Mouse (Mus musculus): ENCODE measurements around the gene Mcl1.
A peak's percentile ranks its signal among the peaks of the same experiment; 100 is the strongest.
"Not testable (repeated sequence)": the region's sequence is repeated elsewhere in the genome, so short reads cannot be mapped to it uniquely, and the experiment has no call there.

The Mcl1 gene

DNA sequence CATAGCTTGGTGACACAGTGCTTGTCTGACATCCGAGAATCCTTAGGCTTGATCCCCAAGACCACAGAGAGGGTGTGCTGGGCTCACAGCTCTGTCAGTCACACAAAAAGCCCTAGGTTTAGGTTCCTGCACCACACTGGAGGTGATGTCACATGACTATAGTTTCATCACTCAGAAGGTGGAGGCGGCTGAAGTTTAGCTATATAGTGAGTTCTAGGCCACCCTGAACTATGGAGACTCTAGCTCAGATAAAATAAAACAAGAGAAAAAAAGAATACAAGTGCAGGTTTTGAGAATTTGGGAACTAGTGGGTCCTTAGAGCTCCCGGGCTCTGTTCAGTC lies 7.6 kb upstream of the Mcl1 start:
- DNase-seq: no peak

DNA sequence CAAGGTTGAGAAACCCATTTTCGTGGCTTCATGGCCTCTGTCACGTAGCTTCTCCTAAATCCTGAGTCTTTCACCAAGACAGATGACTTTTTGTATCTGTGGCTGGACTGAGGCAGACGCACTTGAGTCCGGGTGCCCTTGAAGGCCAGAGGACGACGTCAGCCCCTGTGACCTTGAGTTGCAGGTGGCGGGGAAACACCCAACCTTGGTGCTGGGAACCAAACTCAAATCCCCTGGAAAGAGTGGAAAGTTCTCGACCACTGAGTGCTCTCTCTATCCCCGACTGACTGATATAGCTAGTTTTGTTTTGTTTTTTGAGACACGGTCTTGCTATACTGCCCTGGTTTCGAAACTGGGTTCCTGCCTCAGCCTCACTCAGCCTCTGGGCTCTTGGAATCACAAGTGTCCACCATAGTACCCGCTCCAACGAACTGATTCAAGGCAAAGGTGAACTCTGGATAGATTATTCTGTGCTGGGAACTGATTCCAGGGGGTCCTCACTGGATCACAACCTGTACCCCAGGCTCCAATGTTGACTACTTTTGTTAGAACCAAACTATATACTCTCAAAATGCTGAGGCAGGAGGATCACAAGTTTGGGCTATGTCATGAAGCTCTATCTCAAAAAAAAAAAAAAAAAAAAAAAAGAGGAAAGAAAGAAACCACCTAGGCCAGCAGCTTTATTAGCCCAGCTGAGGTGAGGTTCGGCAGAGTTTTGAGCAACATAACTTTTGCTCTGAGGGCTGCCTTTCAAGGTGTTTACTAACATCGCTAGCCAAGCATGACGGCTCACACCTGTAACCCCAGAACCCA lies 7.0 kb upstream of the Mcl1 start:
- no peak for DNase-seq

DNA sequence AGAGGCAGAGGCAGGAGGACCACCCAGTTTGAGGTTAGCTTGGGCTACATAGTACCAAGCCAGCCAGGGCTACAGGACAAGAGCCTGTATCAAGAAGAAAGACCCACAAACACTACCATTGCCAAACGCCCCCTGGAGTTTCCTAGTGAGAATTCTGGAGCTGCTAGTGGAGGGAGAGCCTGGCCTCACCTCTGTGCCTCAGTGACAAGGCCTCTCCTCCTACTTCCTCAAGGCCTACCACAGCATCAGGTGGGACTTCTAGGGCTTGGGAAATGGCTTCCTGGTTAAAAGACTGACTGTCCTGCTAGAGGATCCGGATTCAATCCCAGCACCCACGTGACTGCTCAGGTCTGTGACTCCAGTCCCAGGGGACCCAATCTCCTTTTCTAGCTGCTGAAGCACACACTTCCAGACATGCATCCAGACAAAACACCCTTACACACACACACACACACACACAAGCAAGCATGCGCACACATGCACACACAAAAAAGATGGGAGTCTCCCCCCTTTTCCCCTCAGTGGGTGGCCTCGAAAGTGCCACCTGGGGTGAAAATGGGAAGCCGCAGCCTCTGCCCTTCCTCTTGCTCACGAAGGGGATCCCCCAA lies 6.3 kb upstream of the Mcl1 start:
- peak in 1 of 2 experiments; percentile 39 for DNase-seq

DNA sequence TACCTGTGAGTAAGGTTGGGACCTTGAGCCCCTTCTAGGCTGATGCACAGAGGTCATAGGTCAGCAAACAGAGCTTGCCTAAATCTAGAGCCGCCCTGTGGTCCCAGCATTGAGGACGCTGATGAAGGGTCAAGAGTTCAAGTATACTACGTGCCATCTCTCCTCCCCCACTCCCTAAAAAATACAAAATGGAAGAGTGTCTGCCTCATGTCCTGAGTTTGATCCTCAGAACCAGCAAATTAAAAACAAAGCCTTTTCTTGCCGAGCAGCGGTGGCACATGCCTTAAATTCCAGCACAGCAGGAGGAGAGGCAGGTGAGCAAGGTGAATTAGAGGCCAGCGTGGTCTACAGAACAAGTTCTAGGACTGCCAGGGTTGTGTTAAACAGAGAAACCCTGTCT lies 5.7 kb upstream of the Mcl1 start:
- DNase-seq: no peak

DNA sequence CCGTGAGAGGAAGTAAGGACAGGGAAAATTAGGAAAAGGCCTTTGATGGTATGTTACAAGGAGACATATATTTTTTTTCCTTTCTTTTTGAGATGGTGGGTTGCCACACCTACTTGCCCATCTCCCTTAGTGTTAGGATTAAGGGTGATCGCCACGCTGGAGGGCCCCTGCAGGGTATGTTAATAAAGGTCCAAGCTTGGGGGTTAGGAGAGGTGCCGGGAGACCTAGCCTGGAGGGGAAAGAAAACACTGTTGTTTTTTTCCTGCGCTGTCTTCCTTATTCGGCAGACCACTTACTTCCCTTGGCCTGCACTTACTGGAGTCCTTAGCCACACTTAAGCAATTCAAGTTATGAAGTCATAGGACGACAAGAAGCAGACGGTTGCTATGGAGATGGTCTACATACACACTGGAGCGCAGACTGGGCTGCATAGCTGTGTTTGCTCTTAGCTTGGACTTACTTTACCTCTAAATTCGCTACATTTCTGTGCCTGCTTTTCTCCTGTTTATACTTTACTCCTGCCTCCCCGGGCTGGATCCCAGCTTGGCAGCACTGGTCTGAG lies 5.0 kb upstream of the Mcl1 start:
- no peak for DNase-seq

DNA sequence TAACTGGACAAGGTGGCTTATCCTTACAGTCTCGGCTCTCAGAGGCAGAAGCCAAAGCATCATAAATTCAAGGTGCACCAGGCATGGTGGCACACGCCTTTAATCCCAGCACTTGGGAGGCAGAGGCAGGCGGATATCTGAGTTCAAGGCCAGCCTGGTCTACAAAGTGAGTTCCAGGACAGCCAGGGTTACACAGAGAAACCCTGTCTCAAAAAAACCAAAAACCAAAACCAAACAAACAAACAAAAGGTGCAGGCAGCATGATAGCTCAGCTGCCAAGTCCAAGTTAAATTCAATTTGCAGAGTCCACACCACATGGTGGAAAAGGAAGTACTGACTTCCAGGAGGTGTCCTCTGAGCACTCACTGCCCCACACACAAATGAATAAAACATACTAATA lies 4.2 kb upstream of the Mcl1 start:
- not testable (repeated sequence) for DNase-seq

DNA sequence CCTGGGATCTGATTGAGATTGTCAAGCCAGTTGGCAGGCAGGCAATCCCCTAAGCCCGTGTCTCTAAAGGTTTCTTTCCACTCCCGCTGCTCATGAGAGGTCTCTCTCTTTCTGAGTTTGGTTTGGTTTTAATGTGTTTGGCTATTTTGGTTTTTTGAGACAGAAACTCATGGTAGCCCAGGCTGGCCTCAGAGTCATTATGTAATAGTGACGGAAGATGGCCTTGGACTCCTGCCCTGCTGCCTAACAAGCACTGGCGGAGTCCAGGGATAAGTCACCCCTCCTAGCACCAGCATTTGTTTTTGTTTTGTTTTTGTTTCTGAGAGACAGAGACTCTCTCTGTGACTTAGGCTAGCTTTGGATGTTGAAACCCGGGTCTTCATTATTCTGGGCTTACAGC lies 3.2 kb upstream of the Mcl1 start:
- no peak for DNase-seq

DNA sequence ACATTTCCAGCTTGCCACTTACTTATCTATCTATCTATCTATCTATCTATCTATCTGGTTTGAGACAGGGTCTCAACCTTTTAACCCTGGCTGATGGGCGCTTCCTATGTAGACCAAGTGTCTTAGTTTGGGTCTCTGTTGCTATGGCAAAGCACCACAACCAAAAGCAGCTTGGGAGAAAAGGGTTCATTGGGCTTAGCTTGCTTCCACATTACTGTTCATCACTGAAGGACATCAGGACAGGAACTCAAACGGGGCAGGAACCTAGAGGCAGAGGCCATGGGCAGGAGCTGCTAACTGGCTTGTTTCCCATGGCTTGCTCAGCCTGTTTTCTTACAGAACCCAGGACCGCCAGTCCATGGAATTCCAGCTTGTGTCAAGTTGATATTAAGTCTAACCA lies 1.5 kb upstream of the Mcl1 start:
- DNase-seq: no peak

DNA sequence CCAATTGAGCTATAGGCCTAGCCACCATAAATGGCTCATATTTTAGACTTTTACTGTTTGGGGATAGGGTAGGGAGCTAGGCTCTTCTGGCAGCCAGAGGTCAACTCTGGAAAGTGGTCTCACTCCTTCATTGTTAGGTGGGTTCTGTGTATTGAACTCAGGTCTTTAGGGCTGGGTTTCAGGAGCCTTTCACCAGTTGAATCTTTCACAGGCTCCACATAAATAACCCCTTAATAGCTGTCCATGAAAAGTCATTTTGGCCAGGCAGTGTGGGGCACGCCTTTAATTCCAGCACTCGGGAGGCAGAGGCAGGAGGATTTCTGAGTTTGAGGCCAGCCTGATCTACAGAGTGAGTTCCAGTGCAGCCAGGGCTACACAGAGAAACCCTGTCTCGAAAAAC lies 877 bp upstream of the Mcl1 start:
- DNase-seq: no peak

DNA sequence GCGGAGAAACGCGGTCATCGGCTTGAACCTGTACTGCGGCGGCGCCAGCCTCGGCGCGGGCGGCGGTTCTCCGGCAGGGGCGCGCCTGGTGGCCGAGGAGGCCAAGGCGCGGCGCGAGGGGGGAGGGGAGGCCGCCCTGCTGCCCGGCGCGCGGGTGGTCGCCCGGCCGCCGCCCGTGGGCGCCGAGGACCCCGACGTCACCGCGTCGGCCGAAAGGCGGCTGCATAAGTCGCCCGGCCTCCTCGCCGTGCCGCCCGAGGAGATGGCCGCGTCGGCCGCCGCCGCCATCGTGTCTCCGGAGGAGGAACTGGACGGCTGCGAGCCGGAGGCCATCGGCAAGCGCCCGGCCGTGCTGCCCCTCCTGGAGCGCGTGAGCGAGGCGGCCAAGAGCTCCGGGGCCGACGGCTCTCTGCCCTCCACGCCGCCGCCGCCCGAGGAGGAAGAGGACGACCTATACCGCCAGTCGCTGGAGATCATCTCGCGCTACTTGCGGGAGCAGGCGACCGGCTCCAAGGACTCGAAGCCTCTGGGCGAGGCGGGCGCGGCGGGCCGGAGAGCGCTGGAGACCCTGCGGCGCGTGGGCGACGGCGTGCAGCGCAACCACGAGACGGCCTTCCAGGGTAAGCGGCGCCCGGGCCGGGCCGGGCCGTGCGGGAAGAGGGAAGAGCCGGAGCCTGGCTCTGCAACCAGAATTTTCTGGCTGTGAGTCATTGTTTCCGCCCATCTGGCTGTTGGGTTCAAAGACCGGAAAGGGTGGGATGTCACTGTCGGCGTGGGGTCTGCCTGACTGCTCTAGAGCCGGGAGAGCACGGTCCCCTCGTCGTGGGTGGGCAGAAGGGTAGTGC lies 502 bp downstream of the Mcl1 start:
- DNase-seq: peak; percentile 79 to 85

DNA sequence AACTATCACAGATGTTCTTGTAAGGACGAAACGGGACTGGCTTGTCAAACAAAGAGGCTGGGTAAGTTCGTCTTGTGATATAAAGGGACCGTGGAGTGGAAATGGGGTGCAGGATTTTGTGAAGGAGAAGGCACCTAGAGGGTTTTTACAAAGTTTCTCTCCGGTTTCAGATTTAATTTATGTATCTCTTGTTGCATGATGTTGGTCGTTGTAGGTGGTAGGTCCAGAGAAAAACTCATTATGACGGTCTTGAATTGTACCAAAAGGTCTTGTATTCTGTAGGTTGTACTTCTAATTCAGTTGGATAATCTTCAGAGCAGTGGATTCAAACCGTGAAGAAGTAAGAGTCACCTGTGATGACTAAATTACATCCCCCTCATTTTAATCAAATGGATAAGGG lies 1.4 kb downstream of the Mcl1 start:
- no peak for DNase-seq

DNA sequence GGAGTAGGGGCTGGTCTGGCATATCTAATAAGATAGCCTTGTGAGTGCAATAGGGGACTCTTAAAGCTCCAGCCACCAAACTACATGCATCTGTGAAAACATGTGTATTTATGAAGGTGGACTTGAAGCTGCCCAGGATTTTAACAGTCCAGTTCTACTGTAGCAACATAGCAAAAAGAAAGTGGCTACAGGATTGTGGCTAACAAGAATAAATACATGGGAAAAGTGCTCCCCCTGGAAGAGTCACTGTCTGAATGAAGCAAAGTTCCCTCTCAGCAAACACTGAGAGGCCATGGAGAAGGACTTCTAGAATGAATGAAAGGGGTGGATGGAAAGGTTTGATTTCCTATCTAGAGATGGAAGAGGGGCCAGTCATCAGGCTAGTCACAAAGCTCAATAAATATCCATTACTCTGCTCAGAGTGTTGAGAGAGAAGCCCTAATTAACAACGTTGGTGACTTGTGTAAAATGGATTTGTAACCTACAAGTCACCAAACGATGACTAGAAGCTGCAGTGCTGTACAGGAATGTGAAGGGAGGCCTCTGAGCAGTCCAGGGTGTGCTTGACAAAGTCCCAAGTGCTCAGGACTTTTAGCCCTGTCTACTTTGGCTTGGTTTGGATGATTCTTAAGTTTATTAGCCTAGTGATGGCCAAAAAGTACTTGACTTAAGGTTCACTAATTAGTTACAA lies 2.3 kb downstream of the Mcl1 start:
- DNase-seq: no peak

DNA sequence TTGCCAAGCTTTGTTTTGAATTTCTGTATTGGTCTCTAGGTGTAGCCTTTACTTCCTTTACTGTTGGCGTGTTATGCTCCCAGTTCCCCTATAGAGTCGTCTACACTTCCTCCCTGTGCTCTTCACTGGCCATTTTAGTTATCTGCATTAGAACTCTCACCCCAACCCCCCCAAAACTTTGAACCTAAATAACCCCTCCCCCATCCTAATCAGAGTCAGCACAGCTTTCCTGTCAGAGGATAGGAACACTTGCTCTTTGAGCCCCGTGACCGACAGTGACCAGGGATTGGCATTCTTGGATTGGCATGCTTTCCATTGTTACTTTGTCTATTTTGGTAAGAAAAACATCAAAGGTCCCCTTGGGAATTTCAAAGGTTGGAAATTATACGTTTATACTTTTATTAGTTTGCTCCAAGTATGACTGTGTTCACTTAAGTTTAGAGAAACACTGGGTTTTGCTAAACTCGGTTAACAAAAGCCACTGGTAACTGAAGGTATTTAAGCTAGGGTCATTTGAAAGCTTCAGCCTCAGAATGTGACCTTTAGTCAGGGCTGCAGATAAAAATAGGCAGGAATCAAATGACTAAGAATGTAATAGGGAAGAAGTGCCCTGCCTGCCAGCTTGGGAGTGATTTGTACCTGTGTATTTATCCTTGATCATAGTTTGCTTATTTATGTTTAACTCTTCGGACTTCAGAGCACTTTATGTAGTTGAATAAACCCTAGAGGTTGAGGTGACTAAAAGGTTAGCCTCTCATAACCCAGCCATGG lies 3.5 kb downstream of the Mcl1 start:
- no peak for DNase-seq

DNA sequence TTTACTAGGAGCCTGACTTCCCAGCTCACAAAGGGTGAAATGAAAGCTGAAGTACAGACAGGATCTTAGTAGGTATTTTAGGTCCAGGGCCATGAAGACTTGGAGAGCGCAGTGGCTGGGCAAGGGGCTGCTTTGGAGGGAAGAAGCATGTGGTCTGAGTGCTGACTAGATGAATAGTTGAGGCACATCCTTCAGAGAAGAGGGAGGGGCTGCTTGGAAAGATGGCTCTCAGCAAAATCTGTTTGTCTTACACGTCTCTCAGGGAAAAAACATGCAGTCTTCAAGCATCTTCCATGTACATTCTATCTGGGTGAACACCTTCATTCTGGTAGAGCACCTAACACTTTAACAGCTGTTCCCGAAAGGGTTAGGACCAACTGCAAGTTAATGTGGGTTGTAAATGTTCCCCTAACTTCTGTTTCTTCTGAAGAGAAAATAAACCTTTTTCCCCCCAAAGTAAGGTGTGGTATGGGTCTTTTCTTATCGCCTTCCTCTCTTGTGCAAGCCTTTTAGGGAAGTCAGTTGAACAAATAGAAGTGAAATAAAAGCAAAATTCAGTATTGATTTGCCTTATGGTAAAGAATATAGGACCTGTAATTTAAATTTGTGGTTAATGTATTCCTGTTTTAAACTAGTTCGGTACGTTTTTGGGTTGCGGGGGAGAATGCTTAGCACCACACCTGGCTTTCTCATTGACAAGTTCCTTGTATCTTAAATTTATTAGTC lies 4.3 kb downstream of the Mcl1 start:
- DNase-seq: no peak

DNA sequence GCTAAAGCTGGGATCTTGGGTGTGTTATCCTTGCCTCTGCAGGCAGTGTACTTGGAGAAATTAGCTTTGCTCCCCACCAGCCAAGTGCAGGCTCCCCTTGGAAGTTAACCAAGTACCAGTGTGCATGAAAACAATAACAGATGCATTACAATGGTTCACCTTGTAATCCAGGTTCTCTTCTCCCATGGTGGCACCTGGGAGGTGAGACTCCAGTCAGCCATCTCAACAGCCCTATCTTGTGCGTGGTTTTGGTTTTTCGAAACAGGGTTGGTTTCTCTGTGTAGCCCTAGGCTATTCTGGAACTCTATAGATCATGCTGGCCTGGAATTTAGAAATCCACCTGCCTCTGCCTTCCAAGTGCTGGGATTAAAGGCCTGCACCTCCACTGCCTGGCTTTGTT lies 4.9 kb downstream of the Mcl1 start:
- no peak for DNase-seq

DNA sequence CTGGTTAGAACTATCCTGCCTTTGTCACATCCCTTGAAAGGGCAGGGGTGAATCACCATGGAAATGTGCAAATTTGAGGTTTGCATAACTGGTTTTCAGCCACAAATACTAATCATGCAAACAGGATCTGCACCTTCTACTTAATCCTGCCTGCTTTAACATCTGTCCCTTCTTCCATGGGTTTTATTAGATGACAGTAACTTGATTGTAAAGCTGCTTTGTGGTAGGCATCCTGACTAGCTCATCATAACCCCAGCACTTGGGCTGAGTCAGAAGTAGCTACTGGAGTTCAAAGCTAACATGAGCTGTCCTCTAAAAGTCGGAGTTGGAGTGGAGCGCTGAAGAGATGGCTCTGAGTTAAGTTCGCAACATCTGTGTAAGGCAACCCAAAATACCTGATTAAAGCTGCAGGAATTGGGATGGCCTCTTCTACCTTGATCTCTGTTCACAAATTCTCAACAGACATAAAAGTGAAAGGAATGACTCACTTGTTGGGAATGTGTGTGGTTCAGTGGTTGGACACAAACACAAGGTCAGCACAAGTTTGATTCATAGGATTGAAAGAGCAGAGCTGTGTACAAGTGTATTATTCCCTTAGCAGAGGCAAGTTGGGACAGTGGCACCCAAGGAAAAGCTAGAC lies 5.5 kb downstream of the Mcl1 start:
- DNase-seq: no peak

DNA sequence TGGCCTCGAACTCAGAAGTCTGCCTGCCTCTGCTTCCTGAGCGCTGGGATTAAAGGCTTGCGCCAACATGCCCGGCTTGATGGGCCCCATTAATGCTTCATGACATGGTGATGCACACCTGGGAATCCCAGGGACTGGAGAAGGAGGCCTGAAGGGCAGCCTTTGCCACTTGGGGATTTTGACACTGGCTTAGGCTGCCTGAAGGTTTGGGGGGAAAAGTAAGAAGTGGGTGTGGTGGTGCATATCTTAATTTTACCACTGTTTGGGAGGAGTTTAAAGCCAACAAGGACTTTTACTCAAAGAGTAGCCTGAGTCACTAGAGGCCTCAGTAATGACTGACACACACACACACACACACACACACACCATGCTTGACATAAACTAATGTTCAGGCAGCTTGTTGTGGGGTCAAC lies 6.4 kb downstream of the Mcl1 start:
- no peak for DNase-seq

DNA sequence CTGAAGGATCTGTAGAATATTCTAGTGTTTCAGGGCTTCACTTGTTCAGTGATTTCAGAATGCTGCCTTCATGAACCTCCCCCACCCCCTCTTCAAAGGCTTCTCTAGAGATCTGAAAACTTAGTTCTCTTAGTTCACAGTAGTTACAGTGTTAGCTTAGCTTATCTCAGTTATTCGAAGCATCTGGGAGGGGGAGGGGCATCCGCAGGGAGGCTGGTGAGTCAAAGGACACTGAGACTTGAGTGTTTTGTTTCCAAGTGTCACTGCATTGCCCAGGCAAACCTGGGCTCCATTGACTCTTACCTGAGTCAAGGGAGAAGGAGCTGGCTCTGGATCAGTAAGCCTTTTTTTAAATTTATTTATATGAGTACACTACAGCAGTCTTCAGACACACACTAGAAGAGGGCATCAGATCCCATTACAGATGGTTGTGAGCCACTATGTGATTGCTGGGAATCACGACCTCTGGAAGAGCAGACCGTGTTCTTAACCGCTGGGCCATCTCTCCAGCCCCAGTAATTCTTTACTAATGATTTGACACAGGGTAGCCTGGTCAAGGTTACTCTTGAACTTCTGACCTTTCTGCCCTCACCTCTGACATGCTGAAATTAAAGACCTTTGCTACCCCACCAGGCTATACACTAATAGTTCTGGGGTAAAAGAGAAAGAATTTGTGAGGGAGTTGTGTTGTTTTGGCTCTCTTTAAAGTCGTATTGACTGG lies 7.7 kb downstream of the Mcl1 start:
- peak; percentile 75 to 84 for DNase-seq

DNA sequence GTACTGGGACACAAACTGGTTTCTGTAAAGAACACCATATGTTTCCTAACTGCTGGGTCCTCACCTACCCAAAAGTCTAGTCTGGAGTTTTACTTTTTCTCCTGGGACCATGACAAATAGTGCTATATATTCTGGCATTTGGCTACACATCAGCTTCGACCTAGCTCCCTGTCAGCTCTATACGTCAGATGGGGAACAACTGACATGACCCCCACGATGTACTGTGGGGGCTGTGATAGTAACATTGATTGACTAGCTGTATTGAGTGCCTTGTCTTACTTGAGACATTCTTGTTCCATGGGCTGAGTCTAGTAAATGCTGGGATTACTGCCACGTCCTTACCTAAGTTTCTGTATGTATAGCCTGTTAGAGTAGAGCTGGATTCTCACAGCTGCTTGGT lies 8.9 kb downstream of the Mcl1 start:
- no peak for DNase-seq

DNA sequence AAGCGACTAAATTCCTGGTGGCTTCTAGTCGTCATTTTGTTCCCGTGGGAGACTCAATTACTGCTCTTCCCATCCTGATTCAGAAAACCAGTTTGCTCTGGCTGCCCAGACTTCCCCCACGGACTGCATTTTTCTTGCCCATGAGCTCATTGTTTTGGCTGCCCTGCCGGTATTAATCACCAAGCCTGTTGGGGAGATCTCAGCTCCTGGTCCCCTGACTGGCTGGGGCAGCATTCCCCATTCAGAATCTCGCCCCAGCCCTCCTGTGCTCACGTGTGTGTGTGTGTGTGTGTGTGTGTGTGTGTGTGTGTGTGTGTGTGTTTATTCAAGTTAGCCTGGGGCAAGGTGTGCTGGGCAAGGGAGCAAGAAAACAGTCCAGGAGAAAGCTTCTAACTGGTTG lies 9.4 kb downstream of the Mcl1 start:
- DNase-seq: no peak
